Mouse (Mus musculus): ENCODE results near the gene Cabp2.

DNA sequence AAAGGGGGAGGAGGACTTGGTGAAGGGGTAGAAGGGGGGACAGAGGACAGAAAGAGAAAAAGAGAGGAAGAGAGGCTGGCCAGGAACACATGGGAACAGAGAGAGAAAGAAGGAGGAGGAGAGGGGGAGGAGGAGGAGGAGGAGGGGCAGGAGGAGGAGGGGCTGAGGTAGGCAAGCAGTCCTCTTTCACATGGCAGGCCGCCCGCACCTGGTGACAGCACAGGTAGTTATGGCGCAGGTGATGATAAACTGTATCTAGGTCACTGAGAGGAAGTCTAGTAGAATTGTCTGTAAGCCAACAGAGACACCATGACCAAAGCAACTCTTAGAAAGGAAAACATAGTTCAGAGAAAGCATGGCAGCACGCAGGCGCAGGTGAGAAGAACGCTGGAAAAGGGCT, 10.0 kb upstream of the Cabp2 start:
- TF ChIP-seq POLR2A (IDR thresholded peaks at IDR 0.05; ENCODE audit: low read depth, low read length) (no peak), CTCF (IDR thresholded peaks at IDR 0.05; ENCODE audit: borderline replicate concordance, insufficient read depth, low read length) (no peak)
